Mouse (Mus musculus) olfactory bulb, adult 2 months (tissue): Measurements from ENCODE around the gene Bin2.

Experiments used
- CTCF ChIP-seq: fragments of 200-500 bp; IDR thresholded peaks from 2 replicates; pipeline ENCODE4 v1.5.1; 2012; ENCODE audit warnings: low read depth, mild to moderate bottlenecking, low read length, moderate library complexity; ENCODE audit not compliant: insufficient read depth
- POLR2A ChIP-seq: fragments of 200-500 bp; IDR thresholded peaks from 2 replicates; pipeline ENCODE4 v1.6.1; 2012; ENCODE audit warnings: mild to moderate bottlenecking, low read depth, low read length, moderate library complexity; ENCODE audit not compliant: insufficient read depth

- no peak for TF ChIP-seq CTCF
- no peak for TF ChIP-seq POLR2A
These were observed 26.9 kb downstream of the Bin2 start for GRCm38 (mm10) chr15:100642451-100642850.
